Mouse (Mus musculus): ENCODE data around the gene Zzz3. TPM values are rescaled to one million over a fixed set of nuclear protein-coding genes. Genes with fewer than 3 reads are reported as not detected.
A peak's percentile ranks its signal among the peaks of the same experiment; 100 is the strongest.

Zzz3 gene
- total and polyA plus RNA-seq, 3 experiments, result 64.2 to 116 (median 94.9) TPM

DNA sequence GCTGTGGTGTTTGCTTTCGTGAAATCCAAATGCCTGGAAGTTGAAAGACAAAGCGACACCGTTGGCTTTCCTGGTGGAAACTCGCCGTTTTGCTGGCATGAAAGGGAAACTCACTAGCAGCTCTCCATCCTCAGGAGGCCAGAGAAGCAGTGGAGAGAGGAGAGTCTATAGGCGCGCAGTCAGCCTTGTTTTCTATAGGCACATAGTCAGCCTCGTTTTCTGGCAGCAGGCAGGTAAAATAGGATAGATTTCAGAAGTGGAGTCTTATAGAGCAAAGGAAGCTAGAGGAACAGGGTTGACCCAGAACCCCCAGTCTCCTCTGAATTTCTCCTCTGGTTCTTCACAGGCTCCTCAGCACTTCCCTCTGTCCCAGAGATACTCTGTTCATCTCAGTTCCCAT, 72.8 kb downstream of the Zzz3 start:
- Histone ChIP-seq H3K9ac (ENCODE audit: insufficient read depth, low read depth) (peak overlapping the region; percentile 70), H3K27me3 (replicated peaks) (no peaks in the 10 kb centered on the region), H3K36me3 (replicated peaks in 1 of 2; ENCODE audit: control insufficient read depth in 1 of 2, insufficient read depth in 1 of 2, low read length in 1 of 2) (peaks cover 5 to 32% of the 10 kb centered on the region in 2 experiments), H3K79me2 (replicated peaks; ENCODE audit: control insufficient read depth, extremely low read depth, insufficient read depth, poor library complexity, severe bottlenecking) (peaks cover 3% of the 10 kb centered on the region; the same call in 1 of the 2 replicates), H3K27ac (ENCODE audit: insufficient read depth, low read depth) (peak overlapping the region; percentile 97), H3K4me2 (ENCODE audit: insufficient read depth, low read depth, poor library complexity, severe bottlenecking) (peak overlapping the region; percentile 39), H3K9me3 (replicated peaks; ENCODE audit: low read length) (no peaks in the 10 kb centered on the region), H3K4me3 (replicated peaks in 1 of 3; ENCODE audit: low read depth in 2 of 3, low read length in 2 of 3, poor library complexity in 1 of 3) (peak overlapping the region in 2 of 3 experiments; percentile 57 to 65), H3K4me1 (ENCODE audit: control insufficient read depth in 1 of 2, insufficient read depth in 2 of 2) (peaks cover 16 to 35% of the 10 kb centered on the region in 2 experiments)
- in situ Hi-C loops (cut with MboI; ENCODE audit: low pct_ligation_motif_present, low pct_unique_long_range_greater_than_20kb, low sequenced_read_pairs) (no loop called here), dilution Hi-C loops (cut with MboI; ENCODE audit: extremely low pct_ligation_motif_present, extremely low pct_unique_long_range_greater_than_20kb, low sequenced_read_pairs) (no loop called here)
- TF ChIP-seq ZKSCAN1 (IDR thresholded peaks at IDR 0.05; ENCODE audit: borderline replicate concordance, low read depth, low read length) (peak; percentile 99), RCOR1 (conservative IDR thresholded peaks at IDR 0.05; ENCODE audit: low read depth, low read length) (0 out of 2 replicates have a peak, but pooled peaks have one; percentile 51), PAX5 (IDR thresholded peaks at IDR 0.05; ENCODE audit: low read length) (no peak), GABPA (IDR thresholded peaks at IDR 0.05; ENCODE audit: insufficient replicate concordance, low read depth, low read length) (no peak), NRF1 (IDR thresholded peaks at IDR 0.05; ENCODE audit: low read depth, low read length) (no peak), CHD1 (IDR thresholded peaks at IDR 0.05; ENCODE audit: low read depth, low read length) (no peak; the same call in 1 of the 2 replicates)
- DNase-seq (ENCODE audit: extremely low read depth), result no peak

DNA sequence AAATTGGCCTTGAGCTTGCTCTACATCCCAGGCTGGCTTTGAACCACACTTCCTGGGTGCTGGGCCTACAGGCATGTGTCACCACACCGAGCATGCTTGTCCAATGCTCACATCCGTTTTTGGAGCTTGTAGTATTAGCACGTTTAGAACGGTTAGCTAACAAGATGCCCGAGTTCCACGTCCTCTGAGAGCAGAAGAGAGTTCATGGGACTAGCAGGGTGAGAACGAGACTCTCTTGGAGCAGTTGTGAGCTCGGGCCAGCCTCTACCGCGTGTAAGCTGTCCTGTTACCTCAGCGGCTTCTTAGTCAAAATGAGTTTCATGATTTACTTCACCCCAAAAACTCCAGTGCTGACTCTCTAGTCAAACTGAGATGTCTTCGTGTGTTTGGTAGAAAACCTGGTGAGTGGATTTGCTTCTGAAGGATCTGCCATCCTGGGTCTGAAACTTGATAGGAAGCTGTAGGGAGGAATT, 73.3 kb downstream of the Zzz3 start:
- Histone ChIP-seq H3K4me2 (ENCODE audit: insufficient read depth, low read depth, poor library complexity, severe bottlenecking) (peak overlapping the region; percentile 39), H3K27me3 (replicated peaks) (no peaks in the 10 kb centered on the region), H3K79me2 (replicated peaks; ENCODE audit: control insufficient read depth, extremely low read depth, insufficient read depth, poor library complexity, severe bottlenecking) (peaks cover 3% of the 10 kb centered on the region; the same call in 1 of the 2 replicates), H3K9me3 (replicated peaks; ENCODE audit: low read length) (no peaks in the 10 kb centered on the region), H3K27ac (ENCODE audit: insufficient read depth, low read depth) (peak overlapping the region; percentile 97), H3K9ac (ENCODE audit: insufficient read depth, low read depth) (peak overlapping the region; percentile 70), H3K36me3 (replicated peaks in 1 of 2; ENCODE audit: control insufficient read depth in 1 of 2, insufficient read depth in 1 of 2, low read length in 1 of 2) (peaks cover 3 to 32% of the 10 kb centered on the region in 2 experiments), H3K4me3 (replicated peaks in 1 of 3; ENCODE audit: low read depth in 2 of 3, low read length in 2 of 3, poor library complexity in 1 of 3) (peak overlapping the region; percentile 57 to 65 (median 59)), H3K4me1 (ENCODE audit: control insufficient read depth in 1 of 2, insufficient read depth in 2 of 2) (peaks cover 16 to 35% of the 10 kb centered on the region in 2 experiments)
- in situ Hi-C loops (cut with MboI; ENCODE audit: low pct_ligation_motif_present, low pct_unique_long_range_greater_than_20kb, low sequenced_read_pairs) (no loop called here), dilution Hi-C loops (cut with MboI; ENCODE audit: extremely low pct_ligation_motif_present, extremely low pct_unique_long_range_greater_than_20kb, low sequenced_read_pairs) (no loop called here)
- peak; percentile 94 for DNase-seq (ENCODE audit: extremely low read depth)
- TF ChIP-seq ZC3H11A (IDR thresholded peaks at IDR 0.05; ENCODE audit: low read depth, low read length) (no peak), KAT2A (IDR thresholded peaks at IDR 0.05; ENCODE audit: insufficient replicate concordance, low read length) (0 out of 2 replicates have a peak, but pooled peaks have one; percentile 40), MXI1 (IDR thresholded peaks at IDR 0.05; ENCODE audit: low read depth, low read length) (peak; percentile 84; the same call in 1 of the 2 replicates), UBTF (IDR thresholded peaks at IDR 0.05; ENCODE audit: low read depth, low read length) (peak; percentile 70; the same call in 1 of the 2 replicates), GABPA (IDR thresholded peaks at IDR 0.05; ENCODE audit: insufficient replicate concordance, low read depth, low read length) (no peak), USF2 (conservative IDR thresholded peaks at IDR 0.05; ENCODE audit: low read depth, low read length) (no peak), ELF1 (IDR thresholded peaks at IDR 0.05; ENCODE audit: low read depth, low read length) (peak; percentile 86), USF1 (IDR thresholded peaks at IDR 0.05; ENCODE audit: low read depth, low read length) (no peak), RCOR1 (conservative IDR thresholded peaks at IDR 0.05; ENCODE audit: low read depth, low read length) (no peak; the same call in 1 of the 2 replicates), JUND (conservative IDR thresholded peaks at IDR 0.05; ENCODE audit: low read depth, low read length) (peak; percentile 77), ZKSCAN1 (IDR thresholded peaks at IDR 0.05; ENCODE audit: borderline replicate concordance, low read depth, low read length) (no peak), CHD2 (IDR thresholded peaks at IDR 0.05; ENCODE audit: low read length) (peak; percentile 43; the same call in 1 of the 2 replicates), MEF2A (IDR thresholded peaks at IDR 0.05; ENCODE audit: borderline replicate concordance, low read depth, low read length) (no peak; the same call in 1 of the 2 replicates), TBP (conservative IDR thresholded peaks at IDR 0.05; ENCODE audit: low read depth, low read length) (peak; percentile 93), ETS1 (conservative IDR thresholded peaks at IDR 0.05; ENCODE audit: low read depth, low read length) (peak; percentile 79; the same call in 1 of the 2 replicates), POLR2AphosphoS2 (IDR thresholded peaks at IDR 0.05; ENCODE audit: low read depth, low read length) (peak; percentile 83), MYC (IDR thresholded peaks at IDR 0.05; ENCODE audit: low read depth, low read length) (peak; percentile 99), CHD1 (IDR thresholded peaks at IDR 0.05; ENCODE audit: low read depth, low read length) (peak; percentile 23; the same call in 1 of the 2 replicates), MAFK (IDR thresholded peaks at IDR 0.05; ENCODE audit: insufficient replicate concordance, low read length) (peak; percentile 28; the same call in 1 of the 2 replicates), NELFE (IDR thresholded peaks at IDR 0.05; ENCODE audit: low read depth, low read length) (peak; percentile 92), CTCF (conservative IDR thresholded peaks at IDR 0.05 in 1 of 2, IDR thresholded peaks at IDR 0.05 in 1 of 2; ENCODE audit: low read depth in 2 of 2, low read length in 2 of 2) (no peak), MAZ (IDR thresholded peaks at IDR 0.05; ENCODE audit: low read depth, low read length) (no peak), SMC3 (IDR thresholded peaks at IDR 0.05; ENCODE audit: low read depth, low read length) (no peak), PAX5 (IDR thresholded peaks at IDR 0.05; ENCODE audit: low read length) (no peak), MAX (IDR thresholded peaks at IDR 0.05; ENCODE audit: low read length) (peak; percentile 98), HCFC1 (IDR thresholded peaks at IDR 0.05; ENCODE audit: low read depth, low read length) (peak; percentile 63), IRF4 (IDR thresholded peaks at IDR 0.05; ENCODE audit: low read depth, low read length) (peak; percentile 95), TCF12 (IDR thresholded peaks at IDR 0.05; ENCODE audit: low read depth, low read length) (peak; percentile 89), RAD21 (IDR thresholded peaks at IDR 0.05; ENCODE audit: low read depth, low read length) (no peak)

Measured in CH12.LX (cell line).